Mouse (Mus musculus) heart, adult 18-20 months (tissue): ENCODE results near the gene Pla2r1. TPM values are rescaled to one million over a fixed set of nuclear protein-coding genes. Genes with fewer than 3 reads are reported as not detected.

ENCODE experiments used
- DNase-seq, 2 experiments: peaks; one replicate each; pipeline ENCODE4 v3.0.0; 2021 to 2022; ENCODE audit warnings: mixed read lengths in 1 of 2
- total RNA-seq, 2 experiments: library from RNA; stranded (reverse); gene quantifications; 2 replicates each; pipeline ENCODE4 v1.2.3; 2021

Gene Pla2r1
- total RNA-seq, 2 experiments from 2014 or later = 1.0 to 1.8 TPM

DNA sequence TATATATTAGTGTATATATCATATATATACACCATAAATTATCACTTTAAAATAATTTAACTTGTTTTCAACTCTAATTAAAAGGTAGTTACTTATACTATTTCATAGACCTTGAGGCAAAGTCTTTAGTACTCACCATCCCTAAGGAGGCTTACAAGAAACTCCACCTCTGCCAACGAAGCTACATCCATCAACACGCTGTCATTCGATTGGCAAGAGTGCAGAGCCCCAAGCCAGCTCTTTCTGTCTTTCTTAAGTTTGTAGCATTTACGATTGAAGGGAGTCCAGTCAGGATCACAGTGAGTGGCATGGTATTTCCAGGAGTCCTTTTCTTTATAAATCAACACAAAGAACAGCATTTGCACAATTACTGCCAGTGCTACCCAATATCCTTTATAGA lies 49.1 kb downstream of the Pla2r1 start:
- DNase-seq = no peak

DNA sequence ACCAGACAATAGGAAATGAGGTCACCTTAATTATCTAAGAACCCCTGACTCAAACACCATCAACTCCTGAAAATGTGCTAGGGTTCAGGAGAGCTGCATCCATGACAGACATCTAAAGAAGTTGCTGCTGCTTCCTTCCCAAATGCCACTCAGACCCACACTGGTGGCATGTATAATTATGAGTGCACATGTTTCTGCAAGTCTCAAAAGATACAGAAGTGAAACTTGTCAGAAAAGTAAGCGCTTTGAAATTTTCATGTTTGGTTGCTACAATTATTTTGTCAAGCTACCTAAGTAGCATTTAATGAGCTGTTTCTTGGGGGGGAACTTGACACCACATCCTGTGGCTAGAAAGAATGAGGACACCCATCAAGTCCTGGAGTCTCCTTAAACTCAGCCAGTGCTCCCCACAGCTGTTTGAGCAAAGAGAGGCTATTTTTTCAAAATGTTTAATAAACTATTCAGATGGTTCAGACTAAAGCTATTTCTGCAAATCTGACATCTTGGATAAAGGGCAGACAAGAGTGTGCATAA lies 52.5 kb downstream of the Pla2r1 start:
- no peak for DNase-seq

DNA sequence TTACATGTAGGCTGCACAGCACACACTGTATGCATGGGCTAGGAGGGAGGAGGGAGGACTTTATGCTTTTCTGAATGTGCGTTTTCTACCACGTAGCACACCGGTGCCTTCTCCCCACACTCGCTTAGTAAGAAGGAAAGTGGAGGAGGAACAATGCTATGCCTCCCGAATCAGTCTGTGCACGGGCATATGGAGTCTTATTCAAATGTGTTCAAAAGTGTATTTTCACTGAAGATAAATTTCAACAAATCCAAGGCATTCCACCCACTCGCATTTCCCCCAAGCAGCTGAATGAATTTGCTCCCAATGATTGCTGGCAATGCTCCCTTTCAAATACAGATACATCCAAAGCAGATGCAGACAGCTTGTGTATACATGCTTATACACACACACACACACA lies 73.2 kb downstream of the Pla2r1 start:
- no peak for DNase-seq

- DNase-seq = peak; percentile 4 to 12
Measured at GRCm38 (mm10) chr2:60478778-60479177, 74.3 kb downstream of the Pla2r1 start.

DNA sequence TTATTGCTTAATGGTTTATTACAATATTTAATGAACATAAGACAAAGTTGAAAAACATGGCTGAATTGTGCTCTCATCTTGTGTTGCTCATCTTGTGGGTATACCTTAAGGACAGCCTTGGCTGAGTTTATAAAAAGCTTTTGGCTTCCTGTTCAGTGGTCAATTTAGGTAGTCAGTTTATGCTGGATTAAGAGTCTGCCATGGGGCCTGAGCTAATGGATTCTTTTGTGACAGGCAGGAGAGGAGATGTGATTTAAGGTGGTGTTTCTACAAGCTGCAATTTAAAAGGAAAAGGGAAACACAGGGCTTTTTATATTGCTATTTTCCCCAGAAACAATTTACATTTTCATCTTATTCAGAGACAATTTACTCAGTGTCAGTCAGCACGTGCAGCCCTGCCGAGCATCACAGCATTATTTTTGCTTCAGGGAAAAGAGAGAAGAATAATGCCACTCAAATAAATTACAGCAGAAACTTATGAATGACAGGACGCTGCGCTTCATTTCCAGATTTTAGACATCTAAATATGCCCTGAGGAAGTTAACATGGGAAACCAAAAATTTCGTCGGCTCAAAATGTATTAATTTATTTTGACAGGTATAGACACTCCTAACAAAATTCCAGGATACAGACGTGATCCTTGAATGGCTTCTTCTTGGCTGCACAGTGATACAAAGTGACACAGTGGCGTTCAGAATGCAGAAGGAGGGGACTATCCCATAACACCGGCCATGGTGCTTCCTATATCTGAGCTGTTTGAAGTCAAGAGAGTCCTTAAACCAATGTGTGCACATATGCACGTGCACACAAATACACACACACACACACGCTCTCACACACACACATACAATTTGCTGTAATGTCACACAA lies 84.0 kb downstream of the Pla2r1 start:
- DNase-seq = no peak

DNA sequence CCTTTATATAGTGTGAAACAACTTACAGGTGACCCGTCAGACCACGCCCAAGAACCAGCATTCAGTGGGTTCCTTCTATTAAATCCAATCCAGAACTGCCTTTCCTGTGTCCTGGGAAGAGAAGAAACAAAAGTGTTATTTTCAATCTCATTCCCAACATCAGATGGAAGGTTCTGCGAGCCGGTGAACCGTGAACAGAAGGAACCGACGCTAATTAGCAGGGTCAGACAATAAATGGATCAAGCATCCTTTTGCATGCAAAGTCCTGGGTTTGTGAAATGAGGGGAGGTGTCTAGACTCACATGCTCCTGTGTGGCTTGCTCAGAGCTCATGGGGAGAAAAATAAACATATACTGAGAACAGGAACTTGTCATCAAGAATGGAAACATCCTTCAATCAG lies 100.7 kb downstream of the Pla2r1 start:
- no peak for DNase-seq

DNA sequence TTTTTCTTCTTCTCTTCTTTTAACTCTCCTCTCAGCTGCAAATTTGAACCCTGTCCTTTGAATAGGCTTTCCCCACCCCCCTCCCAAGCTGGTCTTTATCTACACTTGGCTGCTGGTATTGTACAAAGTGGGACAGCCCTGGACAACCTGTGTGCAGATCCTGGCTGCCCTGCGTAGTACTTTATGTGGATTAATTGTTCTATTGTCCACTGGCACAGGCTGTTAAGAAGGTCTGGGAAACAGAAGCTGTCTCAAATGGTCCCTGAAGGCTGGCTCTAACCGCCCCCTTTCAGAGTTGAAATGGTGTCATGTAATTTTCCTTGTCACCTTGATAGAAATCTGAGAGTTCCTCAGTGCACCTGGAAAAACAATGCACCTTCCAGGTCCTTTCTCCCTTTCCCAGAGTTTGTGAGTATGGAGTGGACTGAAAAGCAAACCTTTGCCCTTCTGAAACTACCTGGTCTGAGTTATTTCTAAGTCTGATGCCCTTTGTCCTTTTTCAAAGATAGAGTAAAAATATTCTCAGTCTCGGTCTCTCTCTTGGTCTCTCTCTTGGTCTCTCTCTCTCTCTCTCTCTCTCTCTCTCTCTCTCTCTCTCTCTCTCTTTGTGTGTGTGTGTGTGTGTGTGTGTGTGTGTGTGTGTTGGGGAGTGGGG lies 101.9 kb downstream of the Pla2r1 start:
- no peak for DNase-seq

- no peak for DNase-seq
Measured at GRCm38 (mm10) chr2:60449732-60450131, 103.4 kb downstream of the Pla2r1 start.

DNA sequence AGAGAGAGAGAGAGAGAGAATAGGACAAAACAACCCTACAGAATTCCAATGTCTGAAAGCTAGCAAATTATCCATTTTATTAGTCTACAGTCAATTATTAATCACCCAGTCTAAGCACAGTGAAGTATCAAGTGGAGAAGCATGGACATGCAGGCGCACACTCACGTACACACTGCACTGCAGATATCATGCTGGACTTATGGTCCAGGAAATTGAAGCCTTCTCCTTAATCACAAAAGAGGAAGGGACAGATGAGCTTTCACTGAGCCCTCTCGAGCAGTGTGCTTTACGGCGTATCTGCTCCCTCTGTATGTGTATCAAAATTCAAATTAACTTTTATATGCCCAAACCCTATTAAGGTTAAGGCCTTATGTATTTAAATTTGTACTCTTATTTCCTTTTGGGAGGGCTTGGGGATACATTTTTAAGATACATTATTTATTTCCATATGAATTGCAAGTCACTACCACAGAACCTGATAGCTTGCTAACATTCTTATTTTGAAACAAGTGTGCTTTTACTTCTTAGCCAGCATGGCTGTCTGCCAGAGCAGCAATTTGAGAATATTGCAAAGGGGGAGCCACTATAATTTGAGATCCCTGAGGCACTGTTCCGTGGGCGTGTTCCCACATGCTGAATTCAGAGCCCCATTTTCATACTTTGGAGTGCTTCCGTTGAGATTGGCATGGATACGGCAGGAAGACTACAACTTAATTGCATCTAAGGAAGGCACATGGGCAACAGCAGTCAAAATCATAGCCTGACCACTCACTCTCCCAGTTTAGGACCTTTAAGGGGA lies 108.2 kb downstream of the Pla2r1 start:
- no peak for DNase-seq

GRCm38 (mm10) chr2:60443279-60443678 lies 109.8 kb downstream of the Pla2r1 start:
- no peak for DNase-seq

GRCm38 (mm10) chr2:60441875-60442274 lies 111.2 kb downstream of the Pla2r1 start:
- DNase-seq = no peak

DNA sequence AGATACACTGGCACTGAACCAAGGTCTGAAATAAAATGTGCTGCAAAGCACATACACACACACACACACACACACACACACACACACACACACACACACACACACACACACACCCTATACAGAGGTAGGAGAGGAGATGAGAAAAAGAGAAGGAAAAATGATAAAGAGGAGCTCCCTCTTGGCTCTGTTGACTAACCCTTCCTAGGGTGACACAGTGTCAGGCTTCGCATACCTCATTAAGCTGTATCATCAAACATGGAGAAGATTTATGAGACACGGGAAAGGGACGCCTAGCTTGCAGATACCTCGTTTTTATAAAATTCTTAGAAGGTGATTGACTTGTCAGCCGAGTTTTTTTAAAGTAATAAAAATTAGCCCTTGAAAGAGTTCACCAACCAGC lies 116.3 kb downstream of the Pla2r1 start:
- DNase-seq = no peak

DNA sequence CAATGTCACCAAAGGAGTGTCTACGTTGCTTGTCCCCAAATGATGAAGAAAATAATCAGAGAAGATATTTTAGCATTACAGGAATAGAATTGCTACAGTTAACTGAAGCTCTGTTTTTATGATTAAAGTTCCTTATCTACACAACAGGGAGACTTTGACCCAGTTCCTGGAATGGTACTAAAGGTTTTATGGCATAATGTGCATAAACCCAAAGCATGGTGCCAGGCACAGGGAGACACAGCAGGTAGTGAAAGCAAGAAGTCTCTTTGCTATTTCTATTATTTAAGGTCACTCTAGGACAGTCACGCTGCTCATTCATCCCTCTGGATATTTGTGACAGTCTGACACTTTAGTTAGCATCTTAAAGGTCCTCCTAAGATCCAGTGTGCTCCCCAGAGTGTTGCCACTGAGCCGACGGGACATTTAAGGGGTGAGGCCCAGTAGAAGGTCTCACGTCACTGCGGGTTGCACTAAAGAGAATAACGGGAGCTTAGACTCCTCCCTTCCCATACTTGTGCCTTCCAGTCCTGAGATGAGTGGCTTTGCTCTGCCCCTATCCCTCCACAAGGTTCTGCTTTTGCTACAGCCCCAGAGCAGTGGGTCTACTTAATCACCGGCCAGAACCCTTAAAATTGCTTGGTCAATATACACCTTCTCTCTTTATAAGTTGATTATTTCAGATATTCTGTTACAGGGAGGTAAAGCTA lies 122.6 kb downstream of the Pla2r1 start:
- no peak for DNase-seq

GRCm38 (mm10) chr2:60418075-60418474 lies 135.0 kb downstream of the Pla2r1 start:
- DNase-seq = peak; percentile 52 to 85

DNA sequence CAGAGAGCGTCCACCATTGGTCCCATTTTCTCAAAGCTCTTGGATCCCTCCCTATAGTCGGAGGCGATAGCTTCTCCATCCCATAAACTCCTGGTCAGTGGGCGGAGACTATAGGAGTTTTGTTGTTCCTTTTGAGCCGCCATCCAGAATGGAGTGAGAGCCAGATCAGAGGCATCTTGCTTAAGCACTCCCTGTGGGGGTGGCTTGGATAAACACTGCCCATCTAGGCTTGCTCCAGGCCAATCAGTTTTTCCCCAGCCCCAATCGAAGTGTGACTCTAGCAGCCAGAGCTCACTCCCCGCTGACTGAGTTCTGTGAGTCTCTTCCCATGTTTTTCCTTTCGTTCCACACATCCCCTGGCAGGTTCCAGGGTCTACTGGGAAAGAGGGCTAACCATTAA lies 138.8 kb downstream of the Pla2r1 start:
- DNase-seq = no peak

GRCm38 (mm10) chr2:60413006-60413650 lies 140.0 kb downstream of the Pla2r1 start:
- no peak for DNase-seq

DNA sequence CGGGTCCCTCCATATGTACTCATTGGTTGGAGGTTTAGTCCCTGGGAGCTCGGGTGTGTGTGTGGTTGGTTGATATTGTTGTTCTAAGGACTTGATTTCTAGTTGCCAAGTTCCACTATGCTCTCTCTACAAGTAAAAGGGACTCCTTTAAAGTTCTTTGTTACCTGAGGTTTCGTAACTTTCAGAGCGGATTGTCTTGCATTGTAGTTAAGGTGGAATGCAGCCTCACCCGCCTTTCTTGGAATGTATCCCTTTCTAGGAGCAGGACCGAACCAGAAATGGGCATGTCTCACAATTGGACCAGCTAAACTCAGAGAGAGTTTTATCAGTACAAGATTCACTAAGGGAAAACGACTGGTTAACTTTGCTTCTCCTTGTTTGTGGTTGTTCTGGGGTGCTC lies 141.9 kb downstream of the Pla2r1 start:
- no peak for DNase-seq

DNA sequence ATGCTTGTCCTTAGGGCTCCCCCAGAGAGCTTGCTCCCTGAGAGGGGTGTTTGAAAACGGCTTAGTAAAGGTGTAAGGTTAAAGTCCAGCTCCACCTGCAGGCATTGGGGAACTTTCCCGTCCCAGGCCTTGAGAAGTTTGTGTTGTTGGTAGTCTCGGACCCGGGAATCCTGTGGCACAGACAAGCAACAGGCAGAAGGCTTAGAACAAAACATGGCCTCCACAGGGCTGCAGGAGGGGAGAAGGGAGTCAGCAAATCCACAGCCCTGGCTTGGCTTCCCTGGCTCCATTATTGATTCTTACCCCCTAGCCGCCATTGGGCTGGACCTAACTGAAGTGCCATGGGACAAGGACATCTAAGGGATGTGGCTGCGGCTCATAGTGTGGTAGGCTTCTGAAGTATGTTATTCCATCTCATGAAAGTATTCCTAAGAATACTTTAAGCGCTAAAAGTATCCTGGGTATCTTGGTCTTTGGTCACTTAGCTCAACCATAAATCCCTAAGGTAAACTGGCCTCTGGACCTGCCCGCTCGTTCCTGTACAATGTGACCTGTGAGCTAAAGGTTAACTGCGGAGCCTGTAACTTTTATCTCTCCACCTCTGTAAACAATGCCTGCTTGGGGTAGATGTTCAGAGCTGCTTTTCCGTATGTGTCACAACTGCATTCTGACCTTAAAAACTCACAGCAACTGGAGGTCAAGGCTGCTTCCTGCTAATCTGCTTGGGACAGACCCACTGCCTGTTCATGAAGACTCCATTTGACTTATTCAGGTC lies 142.9 kb downstream of the Pla2r1 start:
- DNase-seq = no peak

- no peak for DNase-seq
Measured at GRCm38 (mm10) chr2:60409194-60409593, 143.9 kb downstream of the Pla2r1 start.

- DNase-seq = no peak
Measured at GRCm38 (mm10) chr2:60407387-60407786, 145.7 kb downstream of the Pla2r1 start.

DNA sequence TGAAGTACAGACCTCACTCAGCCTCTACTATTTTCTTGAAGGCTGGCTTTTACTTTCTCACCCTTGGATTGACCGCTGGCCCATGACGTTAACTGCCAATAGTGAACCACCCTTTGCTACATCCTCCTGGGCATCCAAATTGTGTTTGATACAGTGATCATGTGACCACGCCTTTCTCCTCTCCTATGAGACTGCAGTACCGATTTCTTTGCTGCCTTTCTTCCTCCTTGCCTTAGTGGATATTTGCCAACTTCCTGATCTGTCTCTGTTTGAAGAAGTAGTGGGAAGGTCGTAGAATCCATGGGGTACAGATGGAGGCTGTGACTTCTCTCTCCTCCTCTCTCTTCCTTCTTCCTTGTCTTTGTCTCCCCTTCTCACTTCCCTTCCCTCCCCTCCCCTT lies 147.7 kb downstream of the Pla2r1 start:
- no peak for DNase-seq
